Mouse (Mus musculus): ENCODE results near the gene Krtap10-4. TPM values are rescaled to one million over a fixed set of nuclear protein-coding genes. Genes with fewer than 3 reads are reported as not detected.
"Not testable (repeated sequence)": the region's sequence is repeated elsewhere in the genome, so short reads cannot be mapped to it uniquely, and the experiment has no call there.

Gene Krtap10-4
- polyA plus RNA-seq, 1 experiment from 2014 or later, result not detected

DNA sequence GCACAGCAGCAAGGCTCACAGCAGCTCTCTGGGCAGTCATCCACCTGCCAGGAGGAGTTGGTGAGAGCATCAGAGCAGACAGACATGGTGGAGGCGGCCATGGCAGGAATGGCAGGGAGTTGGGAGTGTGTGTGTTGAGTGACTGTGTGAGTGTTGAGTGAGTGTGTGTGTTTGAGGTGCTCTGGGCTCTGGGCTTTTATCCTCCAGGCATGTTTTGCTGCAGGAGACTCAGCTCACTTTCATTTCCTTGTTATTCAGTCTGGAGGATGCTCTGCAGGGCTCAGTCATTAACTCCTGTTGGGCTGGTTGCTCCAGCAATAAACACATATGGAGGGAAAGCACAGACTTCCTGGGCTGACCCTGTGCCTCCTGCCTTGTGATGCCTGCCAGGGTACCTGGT is 50.1 kb downstream of the Krtap10-4 start, which contains the start of gene Gm7138:
Gm7138 (minus strand) TSS at position 101 of the 400 bp plus-strand sequence.
- not testable (repeated sequence) for ATAC-seq (ENCODE audit: low FRiP score, low TSS enrichment); H3K4me2 ChIP-seq (replicated peaks; ENCODE audit: low read depth); H3K27ac ChIP-seq (replicated peaks); H3K4me3 ChIP-seq (ENCODE audit: low read depth, low read length); H3K9me3 ChIP-seq (ENCODE audit: control insufficient read depth, low read length); H3K36me3 ChIP-seq (ENCODE audit: control insufficient read depth, insufficient read depth, low read length); H3K9ac ChIP-seq (ENCODE audit: low read length); DNase-seq (ENCODE audit: low spot score); H3K27me3 ChIP-seq (ENCODE audit: control insufficient read depth, insufficient read depth, low read length); H3K4me1 ChIP-seq (replicated peaks; ENCODE audit: control insufficient read depth, insufficient read depth)
- WGBS, result 75% methylated on average over 1 of the region's 1 CpGs

Other genes starting within 250 kb of the Krtap10-4 start
- gene Pttg1ip, start 245.4 kb downstream of the Krtap10-4 start, polyA plus RNA-seq (2015; fragmentation: Nextera tagmentation; extraction: Ambion mirVana), result 278 and 317 TPM in 2 replicates
- gene Sumo3, start 221.0 kb downstream of the Krtap10-4 start, polyA plus RNA-seq (2015; fragmentation: Nextera tagmentation; extraction: Ambion mirVana), result 232 and 239 TPM in 2 replicates
- gene Gm49325, start 220.9 kb downstream of the Krtap10-4 start, polyA plus RNA-seq (2015; fragmentation: Nextera tagmentation; extraction: Ambion mirVana), result 12.6 and 17.3 TPM in 2 replicates
- gene Ube2g2, start 204.8 kb downstream of the Krtap10-4 start, polyA plus RNA-seq (2015; fragmentation: Nextera tagmentation; extraction: Ambion mirVana), result 53.8 and 54.5 TPM in 2 replicates
- 0.67 and 0.74 TPM in 2 replicates for gene Tspear, start 140.5 kb downstream of the Krtap10-4 start, polyA plus RNA-seq (2015; fragmentation: Nextera tagmentation; extraction: Ambion mirVana)
- not detected in 2 replicates for gene Gm19402, start 136.3 kb downstream of the Krtap10-4 start, polyA plus RNA-seq (2015; fragmentation: Nextera tagmentation; extraction: Ambion mirVana)
- not detected in 2 replicates for gene Gm9508, start 129.9 kb downstream of the Krtap10-4 start, polyA plus RNA-seq (2015; fragmentation: Nextera tagmentation; extraction: Ambion mirVana)
- gene Gm10272, start 120.5 kb downstream of the Krtap10-4 start, polyA plus RNA-seq (2015; fragmentation: Nextera tagmentation; extraction: Ambion mirVana), result not detected in 2 replicates
- gene Gm10024, start 115.6 kb downstream of the Krtap10-4 start, polyA plus RNA-seq (2015; fragmentation: Nextera tagmentation; extraction: Ambion mirVana), result 0.18 TPM in 1 of 2 replicates, not detected in the other
- 0.56 and 0.64 TPM in 2 replicates for gene Gm10142, start 111.3 kb downstream of the Krtap10-4 start, polyA plus RNA-seq (2015; fragmentation: Nextera tagmentation; extraction: Ambion mirVana)
- gene Krtap12-1, start 106.5 kb downstream of the Krtap10-4 start, polyA plus RNA-seq (2015; fragmentation: Nextera tagmentation; extraction: Ambion mirVana), result 3.2 and 4.5 TPM in 2 replicates
- gene Gm10100, start 100.6 kb downstream of the Krtap10-4 start, polyA plus RNA-seq (2015; fragmentation: Nextera tagmentation; extraction: Ambion mirVana), result not detected in 2 replicates
- not detected in 2 replicates for gene Gm18596, start 84.5 kb downstream of the Krtap10-4 start, polyA plus RNA-seq (2015; fragmentation: Nextera tagmentation; extraction: Ambion mirVana)
- not detected in 2 replicates for gene Gm9736, start 75.7 kb downstream of the Krtap10-4 start, polyA plus RNA-seq (2015; fragmentation: Nextera tagmentation; extraction: Ambion mirVana)
- not detected in 2 replicates for gene Gm3233, start 67.4 kb downstream of the Krtap10-4 start, polyA plus RNA-seq (2015; fragmentation: Nextera tagmentation; extraction: Ambion mirVana)
- not detected in 2 replicates for gene Gm3238, start 55.8 kb downstream of the Krtap10-4 start, polyA plus RNA-seq (2015; fragmentation: Nextera tagmentation; extraction: Ambion mirVana)
- gene Gm7138, start 50.2 kb downstream of the Krtap10-4 start, polyA plus RNA-seq (2015; fragmentation: Nextera tagmentation; extraction: Ambion mirVana), result not detected in 2 replicates
- gene Gm3250, start 44.6 kb downstream of the Krtap10-4 start, polyA plus RNA-seq (2015; fragmentation: Nextera tagmentation; extraction: Ambion mirVana), result not detected in 2 replicates
- gene Gm7137, start 38.9 kb downstream of the Krtap10-4 start, polyA plus RNA-seq (2015; fragmentation: Nextera tagmentation; extraction: Ambion mirVana), result not detected in 2 replicates
- gene Gm9639, start 32.0 kb downstream of the Krtap10-4 start, polyA plus RNA-seq (2015; fragmentation: Nextera tagmentation; extraction: Ambion mirVana), result not detected in 2 replicates
- not detected in 2 replicates for gene Gm19668, start 28.0 kb downstream of the Krtap10-4 start, polyA plus RNA-seq (2015; fragmentation: Nextera tagmentation; extraction: Ambion mirVana)
- gene Gm9507, start 15.3 kb downstream of the Krtap10-4 start, polyA plus RNA-seq (2015; fragmentation: Nextera tagmentation; extraction: Ambion mirVana), result not detected in 2 replicates
- not detected in 2 replicates for gene Gm2696, start 12.4 kb downstream of the Krtap10-4 start, polyA plus RNA-seq (2015; fragmentation: Nextera tagmentation; extraction: Ambion mirVana)
- gene Krtap10-10, start 8.9 kb upstream of the Krtap10-4 start, polyA plus RNA-seq (2015; fragmentation: Nextera tagmentation; extraction: Ambion mirVana), result not detected in 2 replicates
- not detected in 2 replicates for gene Gm36176, start 19.7 kb upstream of the Krtap10-4 start, polyA plus RNA-seq (2015; fragmentation: Nextera tagmentation; extraction: Ambion mirVana)
- gene Gm10318, start 25.8 kb upstream of the Krtap10-4 start, polyA plus RNA-seq (2015; fragmentation: Nextera tagmentation; extraction: Ambion mirVana), result not detected in 2 replicates
- gene Gm3285, start 34.9 kb upstream of the Krtap10-4 start, polyA plus RNA-seq (2015; fragmentation: Nextera tagmentation; extraction: Ambion mirVana), result not detected in 2 replicates
- 3.3 and 3.6 TPM in 2 replicates for gene Lrrc3, start 75.4 kb upstream of the Krtap10-4 start, polyA plus RNA-seq (2015; fragmentation: Nextera tagmentation; extraction: Ambion mirVana)
- gene Trpm2, start 143.5 kb upstream of the Krtap10-4 start, polyA plus RNA-seq (2015; fragmentation: Nextera tagmentation; extraction: Ambion mirVana), result 0.61 and 0.85 TPM in 2 replicates
- gene 1810043G02Rik, start 151.4 kb upstream of the Krtap10-4 start, polyA plus RNA-seq (2015; fragmentation: Nextera tagmentation; extraction: Ambion mirVana), result 16.1 and 18.8 TPM in 2 replicates
- gene Pfkl, start 183.0 kb upstream of the Krtap10-4 start, polyA plus RNA-seq (2015; fragmentation: Nextera tagmentation; extraction: Ambion mirVana), result 82.4 and 86.1 TPM in 2 replicates
- gene Dnmt3l, start 214.9 kb upstream of the Krtap10-4 start, polyA plus RNA-seq (2015; fragmentation: Nextera tagmentation; extraction: Ambion mirVana), result 0.65 and 1.1 TPM in 2 replicates
- 0.10 and 0.11 TPM in 2 replicates for gene Aire, start 216.5 kb upstream of the Krtap10-4 start, polyA plus RNA-seq (2015; fragmentation: Nextera tagmentation; extraction: Ambion mirVana)
- 4.8 and 5.6 TPM in 2 replicates for gene Icosl, start 242.2 kb upstream of the Krtap10-4 start, polyA plus RNA-seq (2015; fragmentation: Nextera tagmentation; extraction: Ambion mirVana)